Mouse (Mus musculus) bone marrow, adult 2 months (tissue): ENCODE measurements around the gene Lrrc7.

Experiments used
- CTCF ChIP-seq: fragments of 200-500 bp; IDR thresholded peaks from 2 replicates; pipeline ENCODE4 v1.5.1; 2011; ENCODE audit warnings: low read length, control low read depth; ENCODE audit not compliant: control insufficient read depth, insufficient read depth
- POLR2A ChIP-seq: fragments of 200-500 bp; IDR thresholded peaks from 2 replicates; pipeline ENCODE4 v1.6.1; 2011; ENCODE audit warnings: low read depth, mild to moderate bottlenecking, control low read depth, low read length, borderline replicate concordance; ENCODE audit not compliant: control insufficient read depth

DNA sequence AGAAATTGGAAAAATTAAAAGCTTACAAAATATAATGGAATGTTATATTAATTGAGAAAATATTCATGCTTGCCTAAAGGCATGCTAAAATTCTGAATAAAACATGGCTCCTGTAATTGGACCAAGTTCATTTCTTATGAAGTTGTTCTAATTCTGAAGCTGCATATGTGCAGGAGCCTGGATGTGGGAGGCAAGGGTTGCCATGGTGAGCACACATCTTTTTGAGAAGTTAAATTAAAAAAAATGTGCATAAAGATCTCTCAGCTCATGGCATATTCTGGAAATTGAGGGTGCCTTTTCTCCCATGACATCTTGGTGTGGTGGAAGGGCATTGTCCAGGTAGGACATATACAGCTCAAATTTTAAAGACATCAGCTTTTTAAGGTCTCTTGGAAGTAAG, 3.4 kb downstream of the Lrrc7 start:
- TF ChIP-seq CTCF = no peak
- no peak for TF ChIP-seq POLR2A
